Comparison of ENCODE assay signal across 20 mouse cellular contexts in genomic region chr2:160067904-160068303, GRCm38 (mm10).
DNase-seq lines count a peak whose midpoint lies in the region; ATAC-seq and TF ChIP-seq lines count a peak whose summit lies in the region.
"Had no signal": no experiment of that assay in that cellular context is flagged by ENCODE, and none has a peak within 500 bp of the region (broad histone marks: within the 10 kb centered on the region; RNA-seq: fewer than 3 reads in every experiment).

No protein-coding gene starts in this region.

- no peaks in the 10 kb centered on the region for H3K9me3 ChIP-seq in heart, embryonic 16.5 days (replicated peaks; ENCODE audit: control insufficient read depth, low read length)
- H3K9me3 ChIP-seq in forebrain, embryonic 11.5 days (ENCODE audit: control insufficient read depth, low read length), result no peaks in the 10 kb centered on the region
- H3K9me3 ChIP-seq: embryonic facial prominence, embryonic 15.5 days; forebrain, embryonic 10.5 days; forebrain, embryonic 15.5 days; intestine, embryonic 15.5 days had no signal

- intact Hi-C loops in gastrocnemius, adult 2 months (cut with DNase I), result loop anchor here (2.0 kb wide), 1 partner anchor 301 kb away; no protein-coding TSS in a partner anchor
- intact Hi-C loops in gastrocnemius, postnatal 36 days (cut with DNase I), result no loop called here
- intact Hi-C loops in heart, postnatal 25 days (cut with DNase I), result loop anchor here (10.0 kb wide), 1 partner anchor 527 kb away; no protein-coding TSS in a partner anchor

- no peak for ATAC-seq in heart, embryonic 16.5 days (replicated peaks; ENCODE audit: extremely low read depth, insufficient read depth, low FRiP score)
- no peak for ATAC-seq in forebrain, embryonic 11.5 days (replicated peaks; ENCODE audit: low FRiP score)
- ATAC-seq: forebrain, embryonic 15.5 days had no signal

- no peak overlapping the region for H3K4me2 ChIP-seq in heart, embryonic 16.5 days (ENCODE audit: low read depth, low read length)
- no peak overlapping the region for H3K4me2 ChIP-seq in forebrain, embryonic 11.5 days (ENCODE audit: low read depth, low read length, severe bottlenecking)
- H3K4me2 ChIP-seq: embryonic facial prominence, embryonic 15.5 days; forebrain, embryonic 15.5 days; hindbrain, embryonic 14.5 days; intestine, embryonic 15.5 days had no signal

- no peaks in the 10 kb centered on the region for H3K27me3 ChIP-seq in heart, embryonic 16.5 days (ENCODE audit: control insufficient read depth, insufficient read depth, low read length)
- peaks cover 3% of the 10 kb centered on the region; the same call in 1 of the 2 replicates for H3K27me3 ChIP-seq in forebrain, embryonic 11.5 days (ENCODE audit: control insufficient read depth, insufficient read depth, low read length)
- H3K27me3 ChIP-seq: embryonic facial prominence, embryonic 15.5 days; forebrain, embryonic 15.5 days; intestine, embryonic 15.5 days had no signal

- peaks cover 29% of the 10 kb centered on the region for H3K4me1 ChIP-seq in heart, embryonic 16.5 days (ENCODE audit: control insufficient read depth, insufficient read depth, low read length)
- peaks cover 42% of the 10 kb centered on the region for H3K4me1 ChIP-seq in bone marrow macrophage, adult 2 months (ENCODE audit: control insufficient read depth, insufficient read depth, low read length)
- 0 out of 2 replicates have a peak, but pooled peaks cover 2% of the 10 kb centered on the region for H3K4me1 ChIP-seq in forebrain, embryonic 11.5 days (replicated peaks; ENCODE audit: control insufficient read depth, insufficient read depth, low read length)

- H3K4me3 ChIP-seq in gastrocnemius, adult 2 months, result no peak overlapping the region
- no peak overlapping the region for H3K4me3 ChIP-seq in heart, embryonic 16.5 days (ENCODE audit: low read length)
- no peak overlapping the region for H3K4me3 ChIP-seq in bone marrow macrophage, adult 2 months (ENCODE audit: insufficient read depth, low read length)
- no peak overlapping the region for H3K4me3 ChIP-seq in forebrain, embryonic 11.5 days (ENCODE audit: low read depth, low read length)
- H3K4me3 ChIP-seq: embryonic facial prominence, embryonic 15.5 days; erythroblast, embryonic 14.5 days; forebrain, embryonic 10.5 days; forebrain, embryonic 15.5 days; intestine, embryonic 15.5 days had no signal

- no peak for TF ChIP-seq CTCF in gastrocnemius, adult 2 months (IDR thresholded peaks at IDR 0.05)
- no peak for TF ChIP-seq CTCF in bone marrow macrophage, adult 2 months (IDR thresholded peaks at IDR 0.05; ENCODE audit: low read depth, low read length)

- no peak for DNase-seq in gastrocnemius, adult 2 months
- no peak for DNase-seq in gastrocnemius, postnatal 36 days
- no peak for DNase-seq in heart, postnatal 25 days (ENCODE audit: low spot score)
- peak; percentile 39 for DNase-seq in lung, postnatal 36 days
- DNase-seq in forebrain, embryonic 11.5 days (ENCODE audit: low spot score), result no peak
- DNase-seq: adrenal gland, postnatal 10 days; cerebellum, adult 11 months; cerebellum, adult 8-10 months; cerebellum, postnatal 14 days; embryo, embryonic 11 days; gastrocnemius, postnatal 10 days; kidney, adult 18-20 months had no signal

- H3K36me3 ChIP-seq in heart, embryonic 16.5 days (ENCODE audit: control insufficient read depth, insufficient read depth), result no peaks in the 10 kb centered on the region
- no peaks in the 10 kb centered on the region for H3K36me3 ChIP-seq in forebrain, embryonic 11.5 days (ENCODE audit: control insufficient read depth, insufficient read depth, low read length)
- H3K36me3 ChIP-seq: embryonic facial prominence, embryonic 15.5 days; forebrain, embryonic 10.5 days; forebrain, embryonic 15.5 days; intestine, embryonic 15.5 days had no signal

- 74% methylated on average over 9 of the region's 9 CpGs for WGBS in heart, embryonic 16.5 days
- 84% methylated on average over 9 of the region's 9 CpGs for WGBS in forebrain, embryonic 11.5 days

- no peak for TF ChIP-seq POLR2A in bone marrow macrophage, adult 2 months (IDR thresholded peaks at IDR 0.05; ENCODE audit: borderline replicate concordance, low read depth, low read length)

- peak overlapping the region; percentile 81; the same call in 1 of the 2 replicates for H3K27ac ChIP-seq in gastrocnemius, adult 2 months
- peak overlapping the region; percentile 88; the same call in 1 of the 2 replicates for H3K27ac ChIP-seq in heart, embryonic 16.5 days (ENCODE audit: low read length)
- H3K27ac ChIP-seq in bone marrow macrophage, adult 2 months (ENCODE audit: insufficient read depth, low read depth, low read length), result peak overlapping the region; percentile 47
- H3K27ac ChIP-seq in forebrain, embryonic 11.5 days (ENCODE audit: low read depth, low read length), result no peak overlapping the region
- H3K27ac ChIP-seq: embryonic facial prominence, embryonic 15.5 days; forebrain, embryonic 10.5 days; forebrain, embryonic 15.5 days; hindbrain, embryonic 14.5 days had no signal

- no peak overlapping the region for H3K9ac ChIP-seq in heart, embryonic 16.5 days (ENCODE audit: low read length)
- H3K9ac ChIP-seq in forebrain, embryonic 11.5 days (ENCODE audit: low read length), result no peak overlapping the region
- H3K9ac ChIP-seq: embryonic facial prominence, embryonic 15.5 days; forebrain, embryonic 15.5 days; hindbrain, embryonic 14.5 days; intestine, embryonic 15.5 days had no signal
